Mouse (Mus musculus): ENCODE results near the gene Ankrd35. TPM values are rescaled to one million over a fixed set of nuclear protein-coding genes. Genes with fewer than 3 reads are reported as not detected.
A peak's percentile ranks its signal among the peaks of the same experiment; 100 is the strongest.

Gene Ankrd35
- polyA plus RNA-seq, 1 experiment from 2014 or later = 0.57 TPM

- DNase-seq = no peak
- Histone ChIP-seq H3K4me2 (ENCODE audit: low read length) (no peak overlapping the region), H3K4me3 (replicated peaks; ENCODE audit: low read depth, low read length) (no peak overlapping the region), H3K27ac (replicated peaks; ENCODE audit: low read depth, low read length) (no peak overlapping the region), H3K9ac (replicated peaks; ENCODE audit: low read length) (no peak overlapping the region), H3K9me3 (ENCODE audit: control insufficient read depth, low read length) (no peaks in the 10 kb centered on the region), H3K27me3 (ENCODE audit: control insufficient read depth, insufficient read depth, low read length) (peaks cover 5% of the 10 kb centered on the region; the same call in 1 of the 2 replicates), H3K4me1 (ENCODE audit: control insufficient read depth, insufficient read depth, low read length) (0 out of 2 replicates have a peak, but pooled peaks cover 4% of the 10 kb centered on the region), H3K36me3 (ENCODE audit: control insufficient read depth, insufficient read depth, low read length) (peaks cover 42% of the 10 kb centered on the region)
- no peak for ATAC-seq (ENCODE audit: low FRiP score, low TSS enrichment)
- 94% methylated on average over 11 of the region's 11 CpGs for WGBS
Measured at GRCm38 (mm10) chr3:96706217-96706616, 36.3 kb downstream of the Ankrd35 start.

DNA sequence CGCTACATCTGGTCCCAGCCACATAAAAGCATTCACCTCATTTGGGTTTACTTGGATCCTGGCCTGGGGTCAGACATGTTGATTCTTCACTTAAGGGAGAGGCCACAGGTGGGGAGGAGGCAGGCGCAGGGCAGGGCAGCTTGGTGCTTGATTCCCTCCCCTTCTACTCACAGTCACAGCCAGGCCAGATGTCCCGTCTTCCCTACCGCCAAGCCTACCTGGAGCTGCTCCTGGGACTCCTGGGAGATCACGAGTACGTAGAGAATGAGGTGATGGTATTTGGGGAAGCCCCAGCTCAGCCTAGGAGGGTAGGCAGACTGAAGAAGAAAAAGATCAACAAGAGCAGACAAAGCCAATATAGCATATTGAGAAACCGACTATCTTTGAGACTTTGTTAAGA, 37.1 kb downstream of the Ankrd35 start:
- Histone ChIP-seq H3K9me3 (ENCODE audit: control insufficient read depth, low read length) (no peaks in the 10 kb centered on the region), H3K4me2 (ENCODE audit: low read length) (no peak overlapping the region), H3K36me3 (ENCODE audit: control insufficient read depth, insufficient read depth, low read length) (peaks cover 43% of the 10 kb centered on the region), H3K4me1 (ENCODE audit: control insufficient read depth, insufficient read depth, low read length) (0 out of 2 replicates have a peak, but pooled peaks cover 4% of the 10 kb centered on the region), H3K27ac (replicated peaks; ENCODE audit: low read depth, low read length) (no peak overlapping the region), H3K27me3 (ENCODE audit: control insufficient read depth, insufficient read depth, low read length) (peaks cover 5% of the 10 kb centered on the region; the same call in 1 of the 2 replicates), H3K9ac (replicated peaks; ENCODE audit: low read length) (no peak overlapping the region), H3K4me3 (replicated peaks; ENCODE audit: low read depth, low read length) (no peak overlapping the region)
- ATAC-seq (ENCODE audit: low FRiP score, low TSS enrichment) (no peak), DNase-seq (no peak)
- WGBS = 75% methylated on average over 7 of the region's 7 CpGs

DNA sequence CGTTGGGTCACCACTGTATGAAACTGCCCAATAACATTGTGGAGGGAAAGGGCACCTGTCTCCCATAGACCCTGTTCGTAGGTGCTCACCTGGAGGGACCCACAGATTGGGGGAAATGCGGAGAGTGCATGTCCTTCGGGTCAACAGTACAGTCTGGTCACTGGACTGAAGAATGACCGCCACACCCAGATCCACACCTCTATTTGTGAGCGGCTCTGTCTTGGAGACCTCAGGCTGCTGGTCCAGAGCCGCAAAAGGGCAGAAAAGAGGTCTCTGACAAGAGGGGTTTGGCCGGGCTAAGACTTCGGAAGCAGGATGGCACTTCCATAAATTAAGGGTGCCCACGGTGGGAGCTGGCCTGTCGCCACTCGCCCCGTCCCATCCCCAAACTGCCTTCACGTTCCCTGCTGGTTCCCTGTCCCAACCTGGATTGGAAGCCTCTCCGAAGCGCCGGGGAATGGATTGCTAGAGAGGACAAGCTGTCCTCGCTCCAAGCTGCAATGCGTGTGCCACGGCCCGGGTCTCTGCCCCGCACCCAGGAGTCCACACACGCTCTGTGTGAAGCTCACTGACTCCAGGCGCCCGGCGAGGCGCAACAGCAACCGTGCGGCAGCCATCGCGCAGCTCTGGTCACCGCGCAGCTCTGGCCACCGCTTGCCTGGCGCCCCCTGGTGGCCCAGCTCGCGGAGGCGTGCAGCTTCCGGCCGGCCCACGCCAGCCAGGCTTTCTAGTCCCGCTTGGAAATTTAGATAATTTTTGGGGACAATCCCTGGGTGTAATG, 38.2 kb downstream of the Ankrd35 start, which contains the start of gene Nudt17:
Nudt17 (minus strand) TSS at position 660 of the 781 bp plus-strand sequence.
- Histone ChIP-seq H3K4me3 (replicated peaks; ENCODE audit: low read depth, low read length) (peak within 1 kb of the TSS; percentile 42), H3K4me1 (ENCODE audit: control insufficient read depth, insufficient read depth, low read length) (0 out of 2 replicates have a peak, but pooled peaks cover 4% of the 10 kb centered on the region), H3K4me2 (ENCODE audit: low read length) (peak within 1 kb of the TSS; percentile 92), H3K9ac (replicated peaks; ENCODE audit: low read length) (peak within 1 kb of the TSS; percentile 64), H3K36me3 (ENCODE audit: control insufficient read depth, insufficient read depth, low read length) (peaks cover 49% of the 10 kb centered on the region), H3K27me3 (ENCODE audit: control insufficient read depth, insufficient read depth, low read length) (peaks cover 5% of the 10 kb centered on the region; the same call in 1 of the 2 replicates), H3K9me3 (ENCODE audit: control insufficient read depth, low read length) (no peaks in the 10 kb centered on the region), H3K27ac (replicated peaks; ENCODE audit: low read depth, low read length) (no peak within 1 kb of the TSS)
- WGBS = 5% methylated on average over 42 of the region's 42 CpGs
- DNase-seq = peak; percentile 92
- ATAC-seq (ENCODE audit: low FRiP score, low TSS enrichment) = peak; percentile 84

GRCm38 (mm10) chr3:96708684-96709064, 38.7 kb downstream of the Ankrd35 start:
- WGBS = 45% methylated on average over 2 of the region's 2 CpGs
- Histone ChIP-seq H3K4me3 (replicated peaks; ENCODE audit: low read depth, low read length) (0 out of 2 replicates have a peak overlapping the region, but pooled peaks have one; percentile 42), H3K9ac (replicated peaks; ENCODE audit: low read length) (peak overlapping the region; percentile 64; the same call in 1 of the 2 replicates)

DNA sequence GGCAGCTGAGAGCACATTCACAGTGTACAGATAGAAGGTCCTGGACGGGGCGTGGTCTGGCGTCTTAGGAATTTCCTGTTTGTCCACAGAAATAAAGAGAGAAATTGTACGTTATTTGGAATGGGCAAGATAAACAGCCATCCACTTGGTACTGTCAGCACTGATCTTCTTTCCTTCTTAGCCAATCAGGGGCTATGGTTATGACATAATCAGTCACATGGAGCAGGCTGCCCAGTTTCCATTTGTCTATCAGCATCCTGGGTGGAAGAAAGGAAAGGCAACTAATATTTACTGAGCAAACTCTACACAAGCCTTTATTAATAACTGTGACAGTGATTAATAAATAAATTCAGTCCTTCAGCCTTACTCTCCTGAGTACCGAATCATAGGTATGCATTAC, 44.4 kb downstream of the Ankrd35 start:
- H3K9ac ChIP-seq (replicated peaks; ENCODE audit: low read length) = no peak overlapping the region
- H3K4me1 ChIP-seq (ENCODE audit: control insufficient read depth, insufficient read depth, low read length) = no peaks in the 10 kb centered on the region
- no peaks in the 10 kb centered on the region for H3K27me3 ChIP-seq (ENCODE audit: control insufficient read depth, insufficient read depth, low read length)
- no peak overlapping the region for H3K27ac ChIP-seq (replicated peaks; ENCODE audit: low read depth, low read length)
- WGBS = 96% methylated on average over 5 of the region's 5 CpGs
- no peak overlapping the region for H3K4me3 ChIP-seq (replicated peaks; ENCODE audit: low read depth, low read length)
- ATAC-seq (ENCODE audit: low FRiP score, low TSS enrichment) = no peak
- peaks cover 79% of the 10 kb centered on the region for H3K36me3 ChIP-seq (ENCODE audit: control insufficient read depth, insufficient read depth, low read length)
- H3K4me2 ChIP-seq (ENCODE audit: low read length) = no peak overlapping the region
- no peak for DNase-seq
- H3K9me3 ChIP-seq (ENCODE audit: control insufficient read depth, low read length) = no peaks in the 10 kb centered on the region

More at GRCm38 (mm10) chr3:96708684-96709064, 38.7 kb downstream of the Ankrd35 start:
- H3K4me2 ChIP-seq (ENCODE audit: low read length) = peak overlapping the region; percentile 92
- H3K4me1 ChIP-seq (ENCODE audit: control insufficient read depth, insufficient read depth, low read length) = 0 out of 2 replicates have a peak, but pooled peaks cover 4% of the 10 kb centered on the region
- H3K9me3 ChIP-seq (ENCODE audit: control insufficient read depth, low read length) = no peaks in the 10 kb centered on the region
- H3K36me3 ChIP-seq (ENCODE audit: control insufficient read depth, insufficient read depth, low read length) = peaks cover 49% of the 10 kb centered on the region
- no peak overlapping the region for H3K27ac ChIP-seq (replicated peaks; ENCODE audit: low read depth, low read length)
- DNase-seq (no peak), ATAC-seq (ENCODE audit: low FRiP score, low TSS enrichment) (no peak)
- H3K27me3 ChIP-seq (ENCODE audit: control insufficient read depth, insufficient read depth, low read length) = peaks cover 5% of the 10 kb centered on the region; the same call in 1 of the 2 replicates

DNA sequence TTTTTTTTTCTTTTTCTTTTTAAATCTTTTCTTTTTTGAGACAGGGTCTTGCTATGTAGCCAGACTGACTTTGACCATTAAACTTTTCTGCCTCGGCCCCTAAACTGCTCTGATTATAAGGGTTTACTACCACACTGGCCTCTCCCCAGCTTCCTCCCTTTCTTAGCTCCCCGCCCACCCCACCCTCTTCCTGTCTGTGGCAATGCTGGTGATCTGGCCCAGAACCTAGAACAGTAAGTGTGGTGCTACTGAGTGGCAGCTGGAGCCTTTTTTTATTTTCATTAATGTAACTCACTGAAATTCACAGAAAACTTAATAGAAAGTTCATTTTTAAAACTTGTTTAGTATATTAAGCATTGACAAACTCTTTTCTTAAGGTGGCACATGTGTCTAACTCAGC, 45.9 kb downstream of the Ankrd35 start:
- Histone ChIP-seq H3K4me3 (replicated peaks; ENCODE audit: low read depth, low read length) (no peak overlapping the region), H3K27me3 (ENCODE audit: control insufficient read depth, insufficient read depth, low read length) (no peaks in the 10 kb centered on the region), H3K9ac (replicated peaks; ENCODE audit: low read length) (no peak overlapping the region), H3K36me3 (ENCODE audit: control insufficient read depth, insufficient read depth, low read length) (peaks cover 69% of the 10 kb centered on the region), H3K4me1 (ENCODE audit: control insufficient read depth, insufficient read depth, low read length) (no peaks in the 10 kb centered on the region), H3K9me3 (ENCODE audit: control insufficient read depth, low read length) (no peaks in the 10 kb centered on the region), H3K4me2 (ENCODE audit: low read length) (no peak overlapping the region), H3K27ac (replicated peaks; ENCODE audit: low read depth, low read length) (no peak overlapping the region)
- DNase-seq = no peak
- 91% methylated on average over 2 of the region's 2 CpGs for WGBS
- no peak for ATAC-seq (ENCODE audit: low FRiP score, low TSS enrichment)

DNA sequence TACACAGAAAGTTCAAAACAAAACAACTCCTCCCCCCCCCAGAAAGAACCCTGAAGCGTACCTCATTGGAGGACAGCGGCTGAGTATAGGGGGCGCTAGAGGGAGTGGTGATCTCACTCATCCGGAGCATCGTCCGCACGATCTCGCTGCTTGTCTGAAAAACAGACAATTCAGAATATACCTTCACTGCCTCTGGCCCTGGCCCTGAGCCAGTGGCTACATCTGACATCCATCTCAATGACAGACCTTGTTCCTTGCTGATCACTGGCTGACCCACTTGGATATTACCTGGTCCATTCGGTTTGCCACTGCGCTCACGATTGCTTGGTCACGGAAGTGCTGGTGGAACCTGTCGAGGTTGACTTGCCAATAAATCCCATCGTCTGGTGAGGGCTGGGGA, 49.2 kb downstream of the Ankrd35 start:
- peaks cover 57% of the 10 kb centered on the region for H3K36me3 ChIP-seq (ENCODE audit: control insufficient read depth, insufficient read depth, low read length)
- DNase-seq (peak; percentile 66), ATAC-seq (ENCODE audit: low FRiP score, low TSS enrichment) (no peak)
- no peak overlapping the region for H3K4me3 ChIP-seq (replicated peaks; ENCODE audit: low read depth, low read length)
- no peaks in the 10 kb centered on the region for H3K9me3 ChIP-seq (ENCODE audit: control insufficient read depth, low read length)
- 33% methylated on average over 14 of the region's 14 CpGs for WGBS
- H3K9ac ChIP-seq (replicated peaks; ENCODE audit: low read length) = no peak overlapping the region
- no peak overlapping the region for H3K27ac ChIP-seq (replicated peaks; ENCODE audit: low read depth, low read length)
- no peaks in the 10 kb centered on the region for H3K27me3 ChIP-seq (ENCODE audit: control insufficient read depth, insufficient read depth, low read length)
- no peak overlapping the region for H3K4me2 ChIP-seq (ENCODE audit: low read length)
- no peaks in the 10 kb centered on the region for H3K4me1 ChIP-seq (ENCODE audit: control insufficient read depth, insufficient read depth, low read length)

DNA sequence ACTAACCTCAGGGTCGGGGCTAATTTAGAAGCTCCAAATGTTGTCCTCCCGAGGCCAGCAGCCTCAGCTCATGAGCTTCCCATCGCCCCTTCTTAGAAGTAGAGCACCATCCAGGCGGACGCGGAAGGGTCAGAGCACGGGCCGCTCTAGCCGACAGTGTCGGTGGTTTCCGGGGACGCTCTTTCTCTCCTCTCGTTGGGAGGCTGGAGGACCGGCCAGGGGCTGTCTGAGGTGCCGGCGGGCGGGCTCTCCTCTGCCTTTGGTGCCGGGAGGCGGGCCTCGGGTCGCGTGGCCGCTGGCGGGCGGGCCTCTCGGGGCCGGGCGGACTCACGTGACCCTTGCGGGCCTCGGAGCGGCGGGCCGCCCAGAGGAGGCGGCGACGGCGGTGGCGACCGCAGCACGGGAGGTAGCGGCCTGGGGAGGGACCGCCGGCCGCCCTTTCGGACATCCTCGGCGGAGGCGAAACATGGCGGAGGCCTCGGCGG, 57.5 kb downstream of the Ankrd35 start, which contains the start of the genes Polr3c and Rnf115:
Polr3c (minus strand) TSS at position 286 of the 485 bp plus-strand sequence.
Rnf115 (plus strand) TSS at position 322 of the 485 bp plus-strand sequence.
- peak within 1 kb of the TSS; percentile 90 for H3K4me3 ChIP-seq (replicated peaks; ENCODE audit: low read depth, low read length)
- H3K27ac ChIP-seq (replicated peaks; ENCODE audit: low read depth, low read length) = peak within 1 kb of the TSS; percentile 84
- H3K9me3 ChIP-seq (ENCODE audit: control insufficient read depth, low read length) = no peaks in the 10 kb centered on the region
- ATAC-seq (ENCODE audit: low FRiP score, low TSS enrichment) (peak; percentile 97), DNase-seq (peak; percentile 95)
- H3K36me3 ChIP-seq (ENCODE audit: control insufficient read depth, insufficient read depth, low read length) = peaks cover 15% of the 10 kb centered on the region
- peaks cover 31% of the 10 kb centered on the region for H3K4me1 ChIP-seq (ENCODE audit: control insufficient read depth, insufficient read depth, low read length)
- peak within 1 kb of the TSS; percentile 79 for H3K4me2 ChIP-seq (ENCODE audit: low read length)
- H3K27me3 ChIP-seq (ENCODE audit: control insufficient read depth, insufficient read depth, low read length) = no peaks in the 10 kb centered on the region
- 0% methylated on average over 46 of the region's 52 CpGs for WGBS
- H3K9ac ChIP-seq (replicated peaks; ENCODE audit: low read length) = peak within 1 kb of the TSS; percentile 86
